Mouse (Mus musculus) CH12.LX (cell line): ENCODE data around the gene Ubtd2. TPM values are rescaled to one million over a fixed set of nuclear protein-coding genes. Genes with fewer than 3 reads are reported as not detected.

Experiments
- DNase-seq: peaks from one replicate; pipeline ENCODE4 v3.0.0-alpha.2; 2013; ENCODE audit errors: extremely low read depth
- H3K27ac ChIP-seq: 2 replicates; pipeline ENCODE4 v1.5.1; 2012; ENCODE audit warnings: low read depth, mild to moderate bottlenecking, control low read depth, moderate library complexity; ENCODE audit not compliant: insufficient read depth
- H3K27me3 ChIP-seq: replicated peaks from 2 replicates; pipeline ENCODE3; 2012; ENCODE audit warnings: inconsistent platforms
- H3K36me3 ChIP-seq, 2 experiments: replicated peaks in 1 of 2; 2 replicates each; pipeline versions ENCODE3 to v1.6.1; 2012; ENCODE audit warnings: inconsistent platforms in 1 of 2, low read length in 1 of 2, mild to moderate bottlenecking in 1 of 2, mixed read lengths in 1 of 2, moderate library complexity in 1 of 2; ENCODE audit not compliant: control insufficient read depth in 1 of 2, insufficient read depth in 1 of 2
- H3K4me1 ChIP-seq, 2 experiments: 2 replicates each; pipeline ENCODE4 v1.6.1; 2012; ENCODE audit warnings: inconsistent platforms in 1 of 2, moderate library complexity in 1 of 2; ENCODE audit not compliant: insufficient read depth in 2 of 2, control insufficient read depth in 1 of 2
- H3K4me2 ChIP-seq: 2 replicates; pipeline ENCODE4 v1.6.1; 2012; ENCODE audit warnings: low read depth, mild to moderate bottlenecking, control low read depth; ENCODE audit not compliant: poor library complexity, insufficient read depth, severe bottlenecking
- H3K4me3 ChIP-seq, 3 experiments: fragments of 150-350 bp in 1 of 3; sonication (generic) in 1 of 3; replicated peaks in 1 of 3; 2 replicates each; pipeline versions ENCODE3 to v1.5.1; 2011 to 2012; ENCODE audit warnings: low read depth in 2 of 3, low read length in 2 of 3, mild to moderate bottlenecking in 2 of 3, moderate library complexity in 2 of 3, control low read depth in 1 of 3, improper control_type of control experiment in 1 of 3, inconsistent platforms in 1 of 3, mixed read lengths in 1 of 3; ENCODE audit not compliant: poor library complexity in 1 of 3
- H3K79me2 ChIP-seq: replicated peaks from 2 replicates; pipeline ENCODE4 v1.6.1; 2012; ENCODE audit warnings: mild to moderate bottlenecking, moderate library complexity; ENCODE audit not compliant: control insufficient read depth, poor library complexity, insufficient read depth, severe bottlenecking; ENCODE audit errors: extremely low read depth
- H3K9ac ChIP-seq: 2 replicates; pipeline ENCODE4 v1.6.1; 2012; ENCODE audit warnings: low read depth, mild to moderate bottlenecking, control low read depth, moderate library complexity; ENCODE audit not compliant: insufficient read depth
- H3K9me3 ChIP-seq: replicated peaks from 2 replicates; pipeline ENCODE3; 2012; ENCODE audit warnings: low read length, inconsistent platforms, mixed read lengths
- BHLHE40 ChIP-seq: IDR thresholded peaks from 2 replicates; pipeline ENCODE4 v1.6.1; 2011; ENCODE audit warnings: mild to moderate bottlenecking, low read depth, low read length, improper control_type of control experiment
- CHD2 ChIP-seq: IDR thresholded peaks from 2 replicates; pipeline ENCODE4 v1.6.1; 2011; ENCODE audit warnings: low read length, improper control_type of control experiment
- CTCF ChIP-seq, 2 experiments: IDR thresholded peaks in 1 of 2; conservative IDR thresholded peaks in 1 of 2; 2 replicates each; pipeline ENCODE4 v1.5.1; 2011 to 2012; ENCODE audit warnings: low read depth in 2 of 2, low read length in 2 of 2, improper control_type of control experiment in 1 of 2, inconsistent platforms in 1 of 2, mild to moderate bottlenecking in 1 of 2, moderate library complexity in 1 of 2
- E2F4 ChIP-seq: IDR thresholded peaks from 2 replicates; pipeline ENCODE4 v1.6.1; 2011; ENCODE audit warnings: low read depth, low read length, improper control_type of control experiment; ENCODE audit not compliant: insufficient replicate concordance
- ELF1 ChIP-seq: IDR thresholded peaks from 2 replicates; pipeline ENCODE4 v1.6.1; 2014; ENCODE audit warnings: low read depth, mild to moderate bottlenecking, inconsistent platforms, low read length, improper control_type of control experiment
- EP300 ChIP-seq: IDR thresholded peaks from 2 replicates; pipeline ENCODE4 v1.6.1; 2011; ENCODE audit warnings: low read length, improper control_type of control experiment
- ETS1 ChIP-seq: conservative IDR thresholded peaks from 2 replicates; pipeline ENCODE4 v1.6.1; 2012; ENCODE audit warnings: low read depth, mild to moderate bottlenecking, inconsistent platforms, low read length, improper control_type of control experiment, moderate library complexity
- GABPA ChIP-seq: IDR thresholded peaks from 2 replicates; pipeline ENCODE4 v1.6.1; 2012; ENCODE audit warnings: low read depth, low read length, improper control_type of control experiment, inconsistent platforms; ENCODE audit not compliant: insufficient replicate concordance
- HCFC1 ChIP-seq: IDR thresholded peaks from 2 replicates; pipeline ENCODE4 v1.6.1; 2012; ENCODE audit warnings: low read depth, mild to moderate bottlenecking, inconsistent platforms, low read length, improper control_type of control experiment
- JUN ChIP-seq: IDR thresholded peaks from 2 replicates; pipeline ENCODE4 v1.6.1; 2011; ENCODE audit warnings: low read depth, mild to moderate bottlenecking, low read length, improper control_type of control experiment, moderate library complexity; ENCODE audit not compliant: insufficient read depth
- MAFK ChIP-seq: IDR thresholded peaks from 2 replicates; pipeline ENCODE4 v1.6.1; 2011; ENCODE audit warnings: low read length, improper control_type of control experiment; ENCODE audit not compliant: insufficient replicate concordance
- MXI1 ChIP-seq: IDR thresholded peaks from 2 replicates; pipeline ENCODE4 v1.6.1; 2011; ENCODE audit warnings: mild to moderate bottlenecking, low read depth, low read length, improper control_type of control experiment
- MYC ChIP-seq: IDR thresholded peaks from 2 replicates; pipeline ENCODE4 v1.6.1; 2011; ENCODE audit warnings: low read depth, mild to moderate bottlenecking, improper control_type of control experiment, low read length
- NELFE ChIP-seq: IDR thresholded peaks from 2 replicates; pipeline ENCODE4 v1.6.1; 2011; ENCODE audit warnings: low read depth, low read length, improper control_type of control experiment
- PAX5 ChIP-seq: IDR thresholded peaks from 2 replicates; pipeline ENCODE4 v1.6.1; 2012; ENCODE audit warnings: low read length, inconsistent platforms, mixed read lengths
- POLR2AphosphoS2 ChIP-seq: IDR thresholded peaks from 2 replicates; pipeline ENCODE4 v1.6.1; 2011; ENCODE audit warnings: low read depth, low read length, improper control_type of control experiment
- RAD21 ChIP-seq: IDR thresholded peaks from 2 replicates; pipeline ENCODE4 v1.6.1; 2011; ENCODE audit warnings: low read depth, mild to moderate bottlenecking, low read length, improper control_type of control experiment, moderate library complexity
- RCOR1 ChIP-seq: conservative IDR thresholded peaks from 2 replicates; pipeline ENCODE4 v1.6.1; 2012; ENCODE audit warnings: low read depth, mild to moderate bottlenecking, inconsistent platforms, low read length, improper control_type of control experiment
- SMC3 ChIP-seq: IDR thresholded peaks from 2 replicates; pipeline ENCODE4 v1.6.1; 2011; ENCODE audit warnings: low read depth, low read length, improper control_type of control experiment
- TBP ChIP-seq: conservative IDR thresholded peaks from 2 replicates; pipeline ENCODE4 v1.6.1; 2011; ENCODE audit warnings: low read depth, low read length, improper control_type of control experiment
- TCF12 ChIP-seq: IDR thresholded peaks from 2 replicates; pipeline ENCODE4 v1.6.1; 2014; ENCODE audit warnings: low read depth, mild to moderate bottlenecking, inconsistent platforms, low read length, improper control_type of control experiment
- USF1 ChIP-seq: IDR thresholded peaks from 2 replicates; pipeline ENCODE4 v1.6.1; 2014; ENCODE audit warnings: low read depth, mild to moderate bottlenecking, inconsistent platforms, low read length, improper control_type of control experiment
- ZC3H11A ChIP-seq: IDR thresholded peaks from 2 replicates; pipeline ENCODE4 v1.6.1; 2012; ENCODE audit warnings: low read depth, mild to moderate bottlenecking, inconsistent platforms, low read length, improper control_type of control experiment
- ZKSCAN1 ChIP-seq: IDR thresholded peaks from 2 replicates; pipeline ENCODE4 v1.6.1; 2012; ENCODE audit warnings: low read depth, inconsistent platforms, low read length, improper control_type of control experiment, borderline replicate concordance
- ZNF384 ChIP-seq: IDR thresholded peaks from 2 replicates; pipeline ENCODE4 v1.6.1; 2012; ENCODE audit warnings: low read depth, low read length, improper control_type of control experiment, inconsistent platforms
- dilution Hi-C: fragments of 300-500 bp; cut with MboI; formaldehyde crosslinking; loops from 2 replicates; pipeline ENCODE4 v1.14.3; 2020; ENCODE audit warnings: low sequenced_read_pairs; ENCODE audit not compliant: extremely low pct_unique_long_range_greater_than_20kb, extremely low pct_ligation_motif_present
- in situ Hi-C: fragments of 300-500 bp; cut with MboI; formaldehyde crosslinking; loops from 3 replicates; pipeline ENCODE4 v1.14.3; 2019; ENCODE audit warnings: low sequenced_read_pairs, low pct_ligation_motif_present, low pct_unique_long_range_greater_than_20kb, mixed read lengths
- polyA plus RNA-seq: library from polyadenylated mRNA; unstranded; fragments of >175 nt; gene quantifications from 2 replicates; pipeline ENCODE4 v1.2.1, GENCODE M21; 2012; ENCODE audit warnings: low read depth; ENCODE audit not compliant: insufficient read length
- total RNA-seq, 2 experiments: library from RNA; depleted of rRNA; stranded (reverse); fragments of 300-350 nt in 1 of 2; fragments of >200 nt in 1 of 2; gene quantifications; 2 replicates each; pipeline ENCODE4 v1.2.3; 2012 to 2014

Gene Ubtd2
- total and polyA plus RNA-seq, 3 experiments, result 10.3 to 18.2 (median 17.8) TPM

DNA sequence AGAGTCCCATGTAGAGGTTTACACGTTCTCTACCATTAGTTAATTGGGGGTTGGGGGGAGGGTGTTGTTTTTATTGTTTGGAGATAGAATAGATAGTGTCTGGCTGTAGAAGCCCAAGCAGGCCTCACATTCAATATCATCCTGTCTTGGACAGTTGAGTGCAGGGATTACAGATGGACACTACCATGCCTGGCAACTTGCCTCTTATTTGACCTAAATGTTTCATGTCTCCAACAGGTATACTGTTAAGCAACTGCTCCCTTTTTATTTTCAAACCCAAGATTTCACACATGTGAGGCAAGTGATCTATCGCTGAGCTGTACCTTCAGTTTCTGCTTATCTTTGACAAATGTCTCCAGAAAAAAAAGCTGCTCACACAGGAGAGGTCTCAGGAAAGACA is 26.4 kb downstream of the Ubtd2 start:
- dilution Hi-C loops (no loop called here), in situ Hi-C loops (no loop called here)
- Histone ChIP-seq H3K4me3 (no peak overlapping the region), H3K9me3 (no peaks in the 10 kb centered on the region), H3K79me2 (peaks cover 3% of the 10 kb centered on the region; the same call in 1 of the 2 replicates), H3K36me3 (no peaks in the 10 kb centered on the region), H3K9ac (no peak overlapping the region), H3K4me2 (no peak overlapping the region), H3K27ac (no peak overlapping the region), H3K4me1 (peaks cover 8 to 20% of the 10 kb centered on the region in 2 experiments), H3K27me3 (no peaks in the 10 kb centered on the region)
- no peak for DNase-seq
- no peak for TF ChIP-seq ZNF384
- TF ChIP-seq NELFE, result no peak
- no peak for TF ChIP-seq SMC3
- no peak for TF ChIP-seq CHD2

DNA sequence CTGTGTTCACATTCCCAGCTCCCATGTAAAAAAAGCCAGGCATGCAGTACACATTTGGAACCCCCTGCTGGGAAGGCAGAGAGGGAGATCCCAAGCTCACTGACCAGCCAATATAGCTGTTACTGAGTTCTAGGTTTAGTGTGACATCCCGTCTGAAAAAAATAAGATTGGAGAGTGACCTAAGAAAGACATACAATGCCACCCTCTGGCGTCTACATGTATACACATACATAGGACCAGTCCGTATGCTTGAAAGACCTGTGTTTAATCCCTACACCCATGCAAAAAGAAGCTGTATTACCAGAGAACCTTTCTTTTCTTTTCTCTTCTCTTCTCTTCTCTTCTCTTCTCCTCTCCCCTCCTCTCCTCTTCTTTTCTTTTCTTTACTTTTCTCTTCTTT is 30.1 kb downstream of the Ubtd2 start:
- in situ Hi-C loops (loop anchor here (5.0 kb wide), 1 partner anchor 33 kb away; no protein-coding TSS in a partner anchor), dilution Hi-C loops (no loop called here)
- no peak overlapping the region for H3K9ac ChIP-seq
- H3K27me3 ChIP-seq, result no peaks in the 10 kb centered on the region
- no peak overlapping the region for H3K4me3 ChIP-seq
- no peaks in the 10 kb centered on the region for H3K9me3 ChIP-seq
- no peak for DNase-seq
- H3K4me1 ChIP-seq, result peaks cover 14 to 44% of the 10 kb centered on the region in 2 experiments
- peaks cover 0 to 4% of the 10 kb centered on the region in 2 experiments for H3K36me3 ChIP-seq
- no peaks in the 10 kb centered on the region for H3K79me2 ChIP-seq
- H3K4me2 ChIP-seq, result no peak overlapping the region
- no peak overlapping the region for H3K27ac ChIP-seq
- TF ChIP-seq POLR2AphosphoS2 (no peak), RAD21 (peak; percentile 79), ZNF384 (peak; percentile 91), ZC3H11A (peak; percentile 22; the same call in 1 of the 2 replicates), TBP (no peak), HCFC1 (no peak), MYC (0 out of 2 replicates have a peak, but pooled peaks have one; percentile 53), ZKSCAN1 (no peak), JUN (no peak), SMC3 (peak; percentile 70), CTCF (conservative IDR thresholded peaks at IDR 0.05 in 1 of 2, IDR thresholded peaks at IDR 0.05 in 1 of 2; ENCODE audit: low read depth in 2 of 2, low read length in 2 of 2) (peak in 1 of 2 experiments; percentile 82; a peak in 2 of 4 replicates)

GRCm38 (mm10) chr11:32486621-32487020 is 31.5 kb downstream of the Ubtd2 start:
- no peak for DNase-seq
- Histone ChIP-seq H3K27ac (no peak overlapping the region), H3K4me3 (no peak overlapping the region), H3K27me3 (no peaks in the 10 kb centered on the region), H3K79me2 (no peaks in the 10 kb centered on the region), H3K36me3 (peaks cover 0 to 4% of the 10 kb centered on the region in 2 experiments), H3K9ac (no peak overlapping the region), H3K4me1 (peaks cover 9 to 47% of the 10 kb centered on the region in 2 experiments), H3K4me2 (no peak overlapping the region), H3K9me3 (no peaks in the 10 kb centered on the region)
- dilution Hi-C loops (no loop called here), in situ Hi-C loops (loop anchor here (5.0 kb wide), 1 partner anchor 34 kb away; no protein-coding TSS in a partner anchor)
- TF ChIP-seq USF1, result no peak
- no peak for TF ChIP-seq GABPA
- no peak for TF ChIP-seq ELF1
- no peak for TF ChIP-seq E2F4
- no peak for TF ChIP-seq ZC3H11A
- TF ChIP-seq CTCF (conservative IDR thresholded peaks at IDR 0.05 in 1 of 2, IDR thresholded peaks at IDR 0.05 in 1 of 2; ENCODE audit: low read depth in 2 of 2, low read length in 2 of 2), result no peak
- no peak for TF ChIP-seq PAX5
- TF ChIP-seq MAFK, result no peak
- TF ChIP-seq TCF12, result no peak
- no peak for TF ChIP-seq NELFE
- no peak for TF ChIP-seq POLR2AphosphoS2
- no peak for TF ChIP-seq ZNF384
- TF ChIP-seq MXI1, result no peak
- TF ChIP-seq EP300, result no peak
- TF ChIP-seq BHLHE40, result no peak
- no peak for TF ChIP-seq ETS1
- no peak for TF ChIP-seq RCOR1
- TF ChIP-seq RAD21, result no peak
